ENCODE assay signal across 30 mouse cellular contexts in the genomic region with DNA sequence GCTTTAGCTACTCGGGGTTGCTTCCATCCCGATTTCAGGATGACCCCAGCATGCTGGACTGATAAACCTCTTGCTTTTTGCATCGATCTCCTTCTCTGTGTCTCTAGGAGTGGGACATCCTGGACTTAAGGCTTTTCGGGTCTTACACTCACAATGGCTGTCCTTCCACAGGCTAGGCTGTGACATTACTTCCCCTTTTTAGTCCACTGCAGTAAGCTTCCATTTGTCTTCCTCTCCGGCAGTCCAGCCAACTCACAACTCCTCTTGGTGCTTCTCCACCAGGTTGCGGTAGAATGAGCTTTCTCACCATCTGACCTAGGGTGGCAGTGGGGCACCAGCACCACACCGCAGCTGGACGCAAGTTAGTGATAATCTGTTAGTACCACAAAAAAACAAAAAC. TPM values are rescaled to one million over a fixed set of nuclear protein-coding genes. Genes with fewer than 3 reads are reported as not detected.
A peak's percentile ranks its signal among the peaks of the same experiment; 100 is the strongest.
DNase-seq lines count a peak whose midpoint lies in the region; ATAC-seq and TF ChIP-seq lines count a peak whose summit lies in the region.
"Had no signal": no experiment of that assay in that cellular context is flagged by ENCODE, and none has a peak within 500 bp of the region (broad histone marks: within the 10 kb centered on the region; RNA-seq: fewer than 3 reads in every experiment).

No protein-coding gene starts in this region.

- peak overlapping the region; percentile 52; the same call in 1 of the 2 replicates for H3K4me3 ChIP-seq in G1E (ENCODE audit: low read depth, low read length)
- no peak overlapping the region for H3K4me3 ChIP-seq in kidney, adult 2 months (ENCODE audit: insufficient read depth, low read depth, low read length)
- H3K4me3 ChIP-seq: embryonic facial prominence, embryonic 13.5 days; erythroblast, embryonic 14.5 days; forebrain, embryonic 12.5 days; heart, embryonic 15.5 days; left cerebral cortex, adult 2 months; limb, embryonic 15.5 days had no signal

- DNase-seq in 416B (ENCODE audit: low read depth), result peak; percentile 46
- DNase-seq in G1E (ENCODE audit: low spot score), result peak; percentile 54
- no peak for DNase-seq in left cerebral cortex, adult 9 months (ENCODE audit: low spot score in 2 of 2)
- DNase-seq in adipocyte (ENCODE audit: low spot score), result no peak
- no peak for DNase-seq in heart, postnatal 4 days
- no peak for DNase-seq in kidney, adult 2 months
- DNase-seq: adrenal gland, adult 8-10 months; cerebellum, adult 2 months; cerebellum, postnatal 25 days; embryo, embryonic 11 days; heart, postnatal 36 days; left cerebral cortex, postnatal 4 days; retina, postnatal 1 day; right cerebral cortex, postnatal 25 days; spleen, adult 18-20 months had no signal

- no peak for TF ChIP-seq CTCF in G1E (IDR thresholded peaks at IDR 0.05; ENCODE audit: low read depth, low read length)
- TF ChIP-seq CTCF in kidney, adult 2 months (conservative IDR thresholded peaks at IDR 0.05; ENCODE audit: insufficient read depth, insufficient read length, low read depth, low read length), result no peak

- H3K9me3 ChIP-seq in G1E (replicated peaks), result no peaks in the 10 kb centered on the region
- H3K9me3 ChIP-seq: embryonic facial prominence, embryonic 13.5 days; forebrain, embryonic 12.5 days; heart, embryonic 15.5 days; limb, embryonic 15.5 days had no signal

- peaks cover 86% of the 10 kb centered on the region for H3K4me1 ChIP-seq in G1E (ENCODE audit: insufficient read depth, low read depth, low read length)
- H3K4me1 ChIP-seq in kidney, adult 2 months (ENCODE audit: control insufficient read depth, insufficient read depth, low read length), result peaks cover 3% of the 10 kb centered on the region; the same call in 1 of the 2 replicates

- peak; percentile 69 for ATAC-seq in G1E (ENCODE audit: extremely low read depth, insufficient number of reproducible peaks, low FRiP score, poor library complexity, severe bottlenecking)
- peak; percentile 42 to 60; a peak in 2 of 4 replicates for ATAC-seq in hematopoietic stem cell, adult 5-6 weeks (replicated peaks in 1 of 2; ENCODE audit: insufficient read depth in 1 of 2, low FRiP score in 2 of 2, low TSS enrichment in 1 of 2, low read depth in 1 of 2, poor library complexity in 2 of 2, severe bottlenecking in 2 of 2)
- peak; percentile 95 for ATAC-seq in megakaryocyte, adult 5-6 weeks (ENCODE audit: poor library complexity, severe bottlenecking)
- ATAC-seq: hindbrain, embryonic 16.5 days; intestine, embryonic 16.5 days had no signal

- 72% methylated on average over 8 of the region's 8 CpGs for WGBS in kidney, adult 2 months

- TF ChIP-seq POLR2A in kidney, adult 2 months (IDR thresholded peaks at IDR 0.05; ENCODE audit: low read depth, low read length), result no peak

- no peak overlapping the region for H3K27ac ChIP-seq in kidney, adult 2 months (ENCODE audit: insufficient read depth, low read depth, low read length)
- H3K27ac ChIP-seq: embryonic facial prominence, embryonic 13.5 days; forebrain, embryonic 12.5 days; heart, embryonic 15.5 days; kidney, postnatal 0 days; left cerebral cortex, adult 2 months; limb, embryonic 15.5 days; macrophage had no signal

- H3K27me3 ChIP-seq in G1E (ENCODE audit: insufficient read depth, low read length), result no peaks in the 10 kb centered on the region
- no peaks in the 10 kb centered on the region for H3K27me3 ChIP-seq in kidney, adult 2 months (replicated peaks; ENCODE audit: control insufficient read depth, insufficient read depth, low read length)
- H3K27me3 ChIP-seq: embryonic facial prominence, embryonic 13.5 days; forebrain, embryonic 12.5 days; heart, embryonic 15.5 days; limb, embryonic 15.5 days had no signal

- H3K36me3 ChIP-seq in G1E (replicated peaks), result peaks cover 80% of the 10 kb centered on the region
- H3K36me3 ChIP-seq in kidney, adult 2 months (ENCODE audit: control insufficient read depth, insufficient read depth, low read length), result no peaks in the 10 kb centered on the region
- H3K36me3 ChIP-seq: embryonic facial prominence, embryonic 13.5 days; forebrain, embryonic 12.5 days; heart, embryonic 15.5 days; limb, embryonic 15.5 days had no signal

RNA-seq across cellular contexts. Expression of a gene that starts 37.1 kb away (rescaled TPM):
- total RNA-seq in G1E (2014; fragmentation: Nextera tagmentation) (54.7 and 71.1 TPM in 2 replicates), G1E (2017) (25.6 and 27.9 TPM in 2 replicates)
- 29.1 and 46.6 TPM in 2 replicates for polyA plus RNA-seq in G1E (2012)
- 15.8 and 18.8 TPM in 2 replicates for total RNA-seq in hematopoietic stem cell, adult 5-6 weeks (2017)
- 20.5 and 26.7 TPM in 2 replicates for total RNA-seq in megakaryocyte, adult 5-6 weeks (2015)
- 20.1 and 25.4 TPM in 2 replicates for total RNA-seq in megakaryocyte, adult 5-6 weeks (2017)
- total RNA-seq in heart, postnatal 4 days (2021), result 1 to 10 TPM; 3.6 to 4.4 TPM
- 15.3 and 19.4 TPM in 2 replicates for polyA plus RNA-seq in kidney, adult 2 months (2012; rRNA removed)

RNA-seq across cellular contexts. Expression of a gene that starts 53.0 kb away (rescaled TPM):
- total RNA-seq in G1E (2014; fragmentation: Nextera tagmentation), result 43.0 and 50.2 TPM in 2 replicates
- 33.1 and 34.6 TPM in 2 replicates for total RNA-seq in G1E (2017)
- 60.5 and 71.8 TPM in 2 replicates for polyA plus RNA-seq in G1E (2012)
- 47.4 and 54.5 TPM in 2 replicates for total RNA-seq in hematopoietic stem cell, adult 5-6 weeks (2017)
- total RNA-seq in megakaryocyte, adult 5-6 weeks (2015), result 14.0 and 15.7 TPM in 2 replicates
- 17.7 and 20.3 TPM in 2 replicates for total RNA-seq in megakaryocyte, adult 5-6 weeks (2017)
- total RNA-seq in heart, postnatal 4 days (2021), result 10 to 100 TPM; 24.6 to 25.8 TPM
- 12.7 and 15.0 TPM in 2 replicates for polyA plus RNA-seq in kidney, adult 2 months (2012; rRNA removed)

RNA-seq across cellular contexts. Expression of a gene that starts 56.5 kb away (rescaled TPM):
- total RNA-seq in G1E (2014; fragmentation: Nextera tagmentation) (21.3 and 24.6 TPM in 2 replicates), G1E (2017) (13.4 and 16.0 TPM in 2 replicates)
- 10.3 and 13.6 TPM in 2 replicates for polyA plus RNA-seq in G1E (2012)
- total RNA-seq in hematopoietic stem cell, adult 5-6 weeks (2017), result 15.2 and 21.4 TPM in 2 replicates
- total RNA-seq in megakaryocyte, adult 5-6 weeks (2015), result 7.1 and 7.9 TPM in 2 replicates
- 8.8 and 10.3 TPM in 2 replicates for total RNA-seq in megakaryocyte, adult 5-6 weeks (2017)
- total RNA-seq in heart, postnatal 4 days (2021), result 10 to 100 TPM; 10.2 to 11.0 TPM
- polyA plus RNA-seq in kidney, adult 2 months (2012; rRNA removed), result 13.7 and 15.7 TPM in 2 replicates

RNA-seq across cellular contexts. Expression of a gene that starts 58.0 kb away (rescaled TPM):
- total RNA-seq in G1E (2014; fragmentation: Nextera tagmentation) (not detected in 2 replicates), G1E (2017) (0.05 TPM in 1 of 2 replicates, not detected in the other)
- not detected in 2 replicates for polyA plus RNA-seq in G1E (2012)
- total RNA-seq in hematopoietic stem cell, adult 5-6 weeks (2017), result not detected in 2 replicates
- not detected in 2 replicates for total RNA-seq in megakaryocyte, adult 5-6 weeks (2015)
- total RNA-seq in megakaryocyte, adult 5-6 weeks (2017), result not detected in 2 replicates
- total RNA-seq in heart, postnatal 4 days (2021), result under 1 TPM; 0.12 to 0.16 TPM
- polyA plus RNA-seq in kidney, adult 2 months (2012; rRNA removed), result 0.13 and 0.19 TPM in 2 replicates
- total RNA-seq: gastrocnemius, adult 18-20 months; gastrocnemius, postnatal 4 days; heart, postnatal 36 days; layer of hippocampus, postnatal 10 days; left cerebral cortex, adult 2 months; left cerebral cortex, postnatal 4 days had no signal
- polyA plus RNA-seq: cerebellum, adult 2 months; macrophage had no signal

Comparison
In these comparisons a context has a peak if more than half of its experiments do, and no peak if none do; other contexts are left out.
1. DNase-seq: peak in 416B (single experiment) and G1E (single experiment); none in left cerebral cortex, adult 9 months (0 of 2), adipocyte (single experiment), heart, postnatal 4 days (single experiment) and kidney, adult 2 months (single experiment).
2. Peak in every context shown above with its lines, with median percentiles within 50 percentile points of each other: ATAC-seq.